10 mouse cellular contexts compared by ENCODE assay signal in genomic region chr9:104269349-104269871, GRCm38 (mm10). TPM values are rescaled to one million over a fixed set of nuclear protein-coding genes. Genes with fewer than 3 reads are reported as not detected.
DNase-seq lines count a peak whose midpoint lies in the region; ATAC-seq lines count a peak whose summit lies in the region.
"Had no signal": no experiment of that assay in that cellular context is flagged by ENCODE, and none has a peak within 500 bp of the region (broad histone marks: within the 10 kb centered on the region; RNA-seq: fewer than 3 reads in every experiment).

No protein-coding gene starts in this region.

- WGBS in heart, embryonic 10.5 days = 55% methylated on average over 10 of the region's 10 CpGs
- WGBS in forebrain, embryonic 12.5 days = 42% methylated on average over 10 of the region's 10 CpGs

- no peak overlapping the region for H3K27ac ChIP-seq in heart, embryonic 10.5 days
- H3K27ac ChIP-seq in forebrain, embryonic 12.5 days = no peak overlapping the region
- H3K27ac ChIP-seq: heart, embryonic 15.5 days; limb, embryonic 12.5 days had no signal

- no peaks in the 10 kb centered on the region for H3K9me3 ChIP-seq in heart, embryonic 10.5 days
- H3K9me3 ChIP-seq in megakaryocyte, embryonic 14.5 days = 0 out of 2 replicates have a peak, but pooled peaks cover 5% of the 10 kb centered on the region
- no peaks in the 10 kb centered on the region for H3K9me3 ChIP-seq in forebrain, embryonic 12.5 days
- H3K9me3 ChIP-seq: heart, embryonic 15.5 days; limb, embryonic 12.5 days had no signal

- peak; percentile 21 to 26 for DNase-seq in heart, adult 9 months (ENCODE audit: low spot score in 2 of 2)
- DNase-seq in heart, embryonic 10.5 days (ENCODE audit: low spot score) = no peak
- DNase-seq in right cerebral cortex, adult 2 months (ENCODE audit: low spot score in 2 of 2) = peak; percentile 52 to 59
- DNase-seq in right cerebral cortex, postnatal 14 days = no peak
- peak; percentile 29 for DNase-seq in yolk sac, embryonic 10.5 days (ENCODE audit: low spot score)
- DNase-seq in thymus, postnatal 25 days = no peak

- no peaks in the 10 kb centered on the region for H3K27me3 ChIP-seq in heart, embryonic 10.5 days (ENCODE audit: insufficient read depth, poor library complexity, severe bottlenecking)
- peaks cover 6% of the 10 kb centered on the region for H3K27me3 ChIP-seq in megakaryocyte, embryonic 14.5 days (replicated peaks)
- no peaks in the 10 kb centered on the region for H3K27me3 ChIP-seq in forebrain, embryonic 12.5 days
- H3K27me3 ChIP-seq: heart, embryonic 15.5 days; limb, embryonic 12.5 days had no signal

- ATAC-seq in forebrain, embryonic 12.5 days (ENCODE audit: low FRiP score) = no peak

- H3K4me2 ChIP-seq in forebrain, embryonic 12.5 days = no peak overlapping the region
- H3K4me2 ChIP-seq: heart, embryonic 15.5 days; limb, embryonic 12.5 days had no signal

- no peaks in the 10 kb centered on the region for H3K4me1 ChIP-seq in heart, embryonic 10.5 days
- H3K4me1 ChIP-seq in megakaryocyte, embryonic 14.5 days = peaks cover 15% of the 10 kb centered on the region
- peaks cover 4% of the 10 kb centered on the region; the same call in 1 of the 2 replicates for H3K4me1 ChIP-seq in forebrain, embryonic 12.5 days
- H3K4me1 ChIP-seq: heart, embryonic 15.5 days; limb, embryonic 12.5 days had no signal

- no peak overlapping the region for H3K9ac ChIP-seq in forebrain, embryonic 12.5 days
- H3K9ac ChIP-seq: heart, embryonic 15.5 days; limb, embryonic 12.5 days had no signal

- no peaks in the 10 kb centered on the region for H3K36me3 ChIP-seq in heart, embryonic 10.5 days
- no peaks in the 10 kb centered on the region for H3K36me3 ChIP-seq in megakaryocyte, embryonic 14.5 days (replicated peaks; ENCODE audit: low read length)
- H3K36me3 ChIP-seq in forebrain, embryonic 12.5 days (replicated peaks) = no peaks in the 10 kb centered on the region
- H3K36me3 ChIP-seq: heart, embryonic 15.5 days; limb, embryonic 12.5 days had no signal

- no peak overlapping the region for H3K4me3 ChIP-seq in heart, embryonic 10.5 days
- H3K4me3 ChIP-seq in megakaryocyte, embryonic 14.5 days (replicated peaks) = peak overlapping the region; percentile 77
- H3K4me3 ChIP-seq in forebrain, embryonic 12.5 days (replicated peaks) = no peak overlapping the region
- H3K4me3 ChIP-seq: heart, embryonic 15.5 days; limb, embryonic 12.5 days had no signal

RNA-seq across cellular contexts. Expression of gene Dnajc13, which starts 6.7 kb away (rescaled TPM):
- polyA plus RNA-seq in heart, embryonic 10.5 days (2016; fragmentation: Nextera tagmentation; extraction: Ambion mirVana) = 21.5 and 23.6 TPM in 2 replicates
- 3.0 and 4.5 TPM in 2 replicates for polyA plus RNA-seq in megakaryocyte, embryonic 14.5 days (2012; ENCODE audit: insufficient read depth, low replicate concordance)
- 21.7 and 26.7 TPM in 2 replicates for polyA plus RNA-seq in forebrain, embryonic 12.5 days (2016; fragmentation: Nextera tagmentation; extraction: Ambion mirVana)

Comparison
In these comparisons a context has a peak if more than half of its experiments do, and no peak if none do; other contexts are left out.
1. DNase-seq: peak in heart, adult 9 months (2 of 2), right cerebral cortex, adult 2 months (2 of 2) and yolk sac, embryonic 10.5 days (single experiment); none in heart, embryonic 10.5 days (single experiment), right cerebral cortex, postnatal 14 days (single experiment) and thymus, postnatal 25 days (single experiment).